Mouse (Mus musculus) lung, adult 2 months (tissue): ENCODE results near the gene Bmp7. TPM values are rescaled to one million over a fixed set of nuclear protein-coding genes. Genes with fewer than 3 reads are reported as not detected.
A peak's percentile ranks its signal among the peaks of the same experiment; 100 is the strongest.

ENCODE experiments used
- DNase-seq: peaks from one replicate; pipeline ENCODE4 v3.0.0; 2022
- H3K4me1 ChIP-seq: fragments of 200-500 bp; 2 replicates; pipeline ENCODE4 v1.6.1; 2011; ENCODE audit warnings: low read length; ENCODE audit not compliant: control insufficient read depth, insufficient read depth
- H3K4me3 ChIP-seq: fragments of 200-500 bp; replicated peaks from 2 replicates; pipeline ENCODE3; 2011; ENCODE audit warnings: low read depth, mild to moderate bottlenecking, control low read depth, low read length; ENCODE audit errors: extremely low read depth
- CTCF ChIP-seq: fragments of 200-500 bp; IDR thresholded peaks from 2 replicates; pipeline ENCODE4 v1.5.1; 2011; ENCODE audit warnings: mild to moderate bottlenecking, low read length, control low read depth; ENCODE audit not compliant: insufficient read depth
- POLR2A ChIP-seq: fragments of 200-500 bp; IDR thresholded peaks from 2 replicates; pipeline ENCODE4 v1.6.1; 2011; ENCODE audit warnings: low read depth, mild to moderate bottlenecking, control low read depth, low read length, borderline replicate concordance; ENCODE audit errors: extremely low read depth
- WGBS: fragments of 180-500 bp; shearing (Covaris S2); methylation state at CpG from one replicate; pipeline ENCODE4 v1.1.7; 2018; 5-methylcytosine and 5-hydroxymethylcytosine counted together
- polyA plus RNA-seq: library from polyadenylated mRNA; depleted of rRNA; stranded (reverse); fragments of >200 nt; gene quantifications from 2 replicates; pipeline ENCODE4 v1.2.3, GENCODE M21; 2012

The Bmp7 gene
- polyA plus RNA-seq, 1 experiment: 5.3 TPM

DNA sequence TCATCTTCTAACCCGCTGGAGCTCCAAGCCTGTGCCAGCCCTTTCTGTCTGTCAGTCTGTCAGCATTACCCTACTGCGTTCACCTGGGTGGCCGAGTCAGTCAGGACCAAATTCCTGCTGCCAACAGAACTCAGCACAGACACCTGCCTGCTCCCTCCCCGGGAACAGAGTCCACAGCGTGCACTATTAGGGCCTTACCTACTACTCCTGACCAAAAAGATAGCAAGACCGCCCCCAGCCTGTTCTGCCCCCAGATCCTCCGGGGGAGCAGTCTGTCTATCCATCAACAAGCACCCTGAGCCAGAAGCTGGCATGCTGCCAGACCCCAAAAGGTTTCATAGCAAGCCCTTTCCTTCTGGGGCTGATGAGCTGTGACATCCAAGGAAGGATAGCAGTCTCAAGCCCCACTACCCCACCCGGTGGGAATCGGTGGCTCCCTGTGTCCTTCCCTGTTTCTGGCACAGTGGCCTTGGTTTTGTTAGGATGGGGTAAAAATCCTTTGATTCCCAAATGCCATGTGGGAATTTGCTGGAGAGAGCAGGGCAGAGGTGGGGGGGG, 10.1 kb upstream of the Bmp7 start:
- TF ChIP-seq POLR2A (no peak), CTCF (no peak)
- DNase-seq: no peak
- H3K4me1 ChIP-seq: no peaks in the 10 kb centered on the region
- 61% methylated on average over 9 of the region's 9 CpGs for WGBS
- no peak overlapping the region for H3K4me3 ChIP-seq

- 44% methylated on average over 5 of the region's 5 CpGs for WGBS
- TF ChIP-seq POLR2A (no peak), CTCF (0 out of 2 replicates have a peak, but pooled peaks have one; percentile 12)
- no peak overlapping the region for H3K4me3 ChIP-seq
- no peaks in the 10 kb centered on the region for H3K4me1 ChIP-seq
- no peak for DNase-seq
These were observed 8.9 kb upstream of the Bmp7 start for GRCm38 (mm10) chr2:172949051-172949450.

DNA sequence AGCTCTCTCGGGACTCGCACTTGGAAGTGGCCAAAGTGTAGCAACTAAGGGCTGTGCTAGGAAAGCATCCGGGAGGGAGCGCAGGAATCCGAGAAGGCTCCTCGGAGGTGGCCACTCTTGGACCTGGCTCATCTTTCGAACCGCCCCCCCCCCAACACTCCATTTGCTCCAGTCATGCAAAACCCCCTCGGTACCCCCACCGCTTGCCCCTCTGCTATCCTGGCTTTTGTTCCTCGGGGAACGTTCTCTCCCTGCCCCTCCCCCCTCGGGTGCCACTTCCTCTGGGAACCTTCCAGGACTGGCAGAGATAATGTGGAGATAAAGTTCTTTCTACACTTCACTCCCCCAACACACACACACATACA, 660 bp upstream of the Bmp7 start:
- DNase-seq: no peak
- Histone ChIP-seq H3K4me3 (peak overlapping the region; percentile 31), H3K4me1 (peaks cover 5% of the 10 kb centered on the region; the same call in 1 of the 2 replicates)
- no peak for TF ChIP-seq POLR2A
- TF ChIP-seq CTCF: no peak
- WGBS: 5% methylated on average over 13 of the region's 13 CpGs

DNA sequence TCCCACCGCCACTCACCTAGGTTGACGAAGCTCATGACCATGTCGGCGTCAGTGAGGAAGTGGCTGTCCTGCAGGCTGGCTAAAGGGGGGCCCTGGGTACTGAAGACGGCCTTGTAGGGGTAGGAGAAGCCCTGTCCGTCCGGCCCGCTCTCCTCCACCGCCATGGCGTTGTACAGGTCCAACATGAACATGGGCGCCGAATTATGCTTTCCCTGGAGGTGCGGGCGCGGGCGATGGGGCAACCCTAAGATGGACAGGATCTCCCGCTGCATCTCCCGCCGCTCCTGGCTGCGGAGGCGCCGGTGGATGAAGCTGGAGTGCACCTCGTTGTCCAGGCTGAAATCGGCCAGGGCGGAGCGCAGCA, 500 bp downstream of the Bmp7 start:
- Histone ChIP-seq H3K4me3 (peak overlapping the region; percentile 41), H3K4me1 (peaks cover 5% of the 10 kb centered on the region; the same call in 1 of the 2 replicates)
- 1% methylated on average over 26 of the region's 26 CpGs for WGBS
- DNase-seq: no peak
- no peak for TF ChIP-seq CTCF
- no peak for TF ChIP-seq POLR2A

DNA sequence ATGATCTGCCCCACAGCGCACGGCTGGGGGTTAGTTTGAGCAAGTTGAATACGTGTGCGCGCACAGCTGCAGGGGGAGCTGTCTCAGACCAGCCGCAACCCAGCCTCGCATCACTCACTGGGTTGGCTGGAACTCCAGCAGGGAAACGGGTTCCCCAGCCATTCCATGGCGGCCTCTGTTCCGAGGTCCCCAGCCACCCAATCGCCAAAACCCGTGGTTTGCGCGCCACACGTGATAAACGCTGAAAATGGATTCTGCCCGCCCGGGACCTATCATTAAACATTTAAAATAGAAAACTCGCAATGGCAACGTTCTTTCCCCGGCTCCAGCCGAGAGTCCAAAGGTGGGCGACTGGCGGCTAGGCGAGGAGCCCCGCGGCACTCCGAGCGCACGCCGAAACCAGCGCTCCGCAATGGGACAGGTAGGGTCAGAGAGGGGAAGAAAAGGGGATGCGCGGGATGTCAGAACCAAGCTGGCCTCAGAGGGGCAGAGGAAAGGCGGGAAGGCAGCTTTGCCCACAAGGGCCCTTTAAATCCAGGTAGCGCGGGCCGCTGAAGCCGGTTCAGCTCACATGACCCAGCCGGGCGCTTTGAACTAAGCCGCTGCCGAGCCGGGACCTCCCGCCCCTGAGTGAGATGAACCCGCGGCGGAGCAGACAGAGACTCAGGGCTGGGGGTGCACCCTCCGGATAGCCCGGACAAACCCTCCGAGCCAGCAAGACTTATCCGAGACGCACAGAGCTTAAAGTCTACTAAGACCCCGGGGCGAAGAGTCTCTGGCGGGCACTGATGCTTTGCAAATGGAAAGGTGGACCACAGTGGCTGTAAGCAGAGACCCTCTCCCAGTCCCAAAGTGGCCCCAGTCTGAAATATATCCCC, 1.1 kb downstream of the Bmp7 start:
- DNase-seq: peak; percentile 8
- TF ChIP-seq CTCF: no peak
- WGBS: 2% methylated on average over 57 of the region's 57 CpGs
- Histone ChIP-seq H3K4me3 (no peak overlapping the region), H3K4me1 (peaks cover 5% of the 10 kb centered on the region; the same call in 1 of the 2 replicates)

- TF ChIP-seq CTCF (no peak), POLR2A (no peak)
- H3K4me3 ChIP-seq: no peak overlapping the region
- DNase-seq: no peak
- 72% methylated on average over 12 of the region's 12 CpGs for WGBS
- peaks cover 5% of the 10 kb centered on the region; the same call in 1 of the 2 replicates for H3K4me1 ChIP-seq
These were observed 2.6 kb downstream of the Bmp7 start for GRCm38 (mm10) chr2:172937326-172938190.

DNA sequence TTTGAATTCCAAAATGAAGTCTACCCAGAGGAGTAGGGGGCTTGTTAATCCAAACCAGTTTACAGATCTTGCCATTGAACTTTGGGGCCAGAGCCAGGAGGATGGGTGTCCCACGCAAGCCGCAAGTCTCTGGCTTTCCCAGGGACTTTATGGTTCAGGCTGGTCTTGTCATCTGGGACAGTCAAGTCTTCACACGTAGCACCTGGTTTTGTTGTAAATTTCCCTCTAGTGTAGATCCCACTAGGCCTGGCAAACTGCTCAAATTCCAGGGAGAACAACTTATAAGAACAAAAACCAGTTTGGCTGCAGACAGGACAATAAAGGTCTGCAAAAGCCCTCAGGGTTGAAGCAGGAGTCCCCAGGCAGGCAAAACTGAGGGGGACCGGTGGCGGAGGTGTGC, 3.3 kb downstream of the Bmp7 start:
- WGBS: 89% methylated on average over 5 of the region's 5 CpGs

DNA sequence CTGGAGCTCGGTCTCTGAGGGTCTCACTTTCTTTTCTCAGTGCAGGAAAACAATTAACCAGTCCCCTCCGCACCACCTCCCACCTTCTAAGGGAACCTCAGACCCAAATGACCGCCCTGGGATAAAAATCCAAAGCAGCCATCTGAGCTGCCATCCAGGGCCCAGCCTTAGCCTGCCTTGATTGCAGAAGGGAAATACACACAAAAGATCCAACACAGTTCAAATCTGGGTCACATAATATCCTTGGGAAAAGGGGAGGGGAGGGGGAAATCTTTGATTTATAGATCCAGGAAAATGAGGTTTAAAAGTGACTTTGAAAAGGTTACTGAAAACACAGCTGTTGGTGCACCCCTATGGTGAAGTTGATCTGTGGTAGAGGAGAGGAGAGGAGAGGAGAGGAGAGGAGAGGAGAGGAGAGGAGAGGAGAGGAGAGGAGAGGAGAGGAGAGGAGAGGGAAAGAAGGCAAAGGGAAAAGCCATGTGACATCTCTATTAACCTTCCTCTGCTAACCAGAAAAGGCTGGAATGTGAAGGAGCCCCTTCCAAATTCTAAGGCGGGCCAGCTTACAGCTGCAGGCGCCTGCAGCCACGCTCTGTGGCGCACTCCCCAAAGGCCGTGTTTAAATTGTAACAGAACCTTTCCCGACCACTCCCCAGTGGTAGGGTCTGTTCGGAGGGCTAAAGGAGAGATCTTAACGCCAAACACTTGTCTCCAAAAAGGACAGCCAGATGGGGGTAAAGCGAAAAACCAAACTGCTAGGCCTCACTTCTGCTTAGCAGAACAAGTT, 4.2 kb downstream of the Bmp7 start:
- 84% methylated on average over 12 of the region's 12 CpGs for WGBS
- peaks cover 4% of the 10 kb centered on the region; the same call in 1 of the 2 replicates for H3K4me1 ChIP-seq
- DNase-seq: no peak
- TF ChIP-seq CTCF (no peak), POLR2A (no peak)
- H3K4me3 ChIP-seq: no peak overlapping the region

More for the DNA sequence above, 3.3 kb downstream of the Bmp7 start:
- no peak overlapping the region for H3K4me3 ChIP-seq
- TF ChIP-seq POLR2A (no peak), CTCF (no peak)
- DNase-seq: no peak
- H3K4me1 ChIP-seq: peaks cover 5% of the 10 kb centered on the region; the same call in 1 of the 2 replicates
